Mouse (Mus musculus) midbrain, embryonic 11.5 days (tissue): ENCODE results near the gene Atp6v0e2. TPM values are rescaled to one million over a fixed set of nuclear protein-coding genes. Genes with fewer than 3 reads are reported as not detected.

ENCODE experiments used
- ATAC-seq: fragments of 200-750 bp; cut with Nextera tagmentation; 2 replicates; pipeline ENCODE4 v1.8.0; 2017; ENCODE audit warnings: moderate TSS enrichment, moderate library complexity; ENCODE audit not compliant: low FRiP score
- DNase-seq: peaks from one replicate; pipeline ENCODE4 v3.0.0; 2015; ENCODE audit warnings: low spot score; ENCODE audit errors: missing footprints
- H3K27ac ChIP-seq: fragments of 300-500 bp; sonication (generic); 2 replicates; pipeline ENCODE4 v1.5.1; 2014; ENCODE audit warnings: low read depth, low read length
- H3K27me3 ChIP-seq: fragments of 300-500 bp; sonication (generic); 2 replicates; pipeline ENCODE4 v1.6.1; 2014; ENCODE audit warnings: mild to moderate bottlenecking, low read length, moderate library complexity, mixed read lengths; ENCODE audit not compliant: control insufficient read depth, insufficient read depth
- H3K36me3 ChIP-seq: fragments of 300-500 bp; sonication (generic); 2 replicates; pipeline ENCODE4 v1.6.1; 2014; ENCODE audit warnings: mild to moderate bottlenecking, low read length, moderate library complexity, mixed read lengths; ENCODE audit not compliant: control insufficient read depth, insufficient read depth
- H3K4me1 ChIP-seq: fragments of 300-500 bp; sonication (generic); 2 replicates; pipeline ENCODE4 v1.6.1; 2014; ENCODE audit warnings: low read length; ENCODE audit not compliant: control insufficient read depth, insufficient read depth
- H3K4me2 ChIP-seq: fragments of 300-500 bp; sonication (generic); 2 replicates; pipeline ENCODE4 v1.6.1; 2014; ENCODE audit warnings: mild to moderate bottlenecking, moderate library complexity
- H3K4me3 ChIP-seq: fragments of 300-500 bp; sonication (generic); 2 replicates; pipeline ENCODE4 v1.5.1; 2014; ENCODE audit warnings: low read depth, low read length
- H3K9ac ChIP-seq: fragments of 300-500 bp; sonication (generic); 2 replicates; pipeline ENCODE4 v1.6.1; 2014; ENCODE audit warnings: low read length
- H3K9me3 ChIP-seq: fragments of 300-500 bp; sonication (generic); 2 replicates; pipeline ENCODE4 v1.6.1; 2016; ENCODE audit warnings: low read length; ENCODE audit not compliant: control insufficient read depth
- WGBS: fragments of 180-500 bp; shearing (Covaris S2); extraction: QIAGEN DNeasy Blood & Tissue Kit; methylation state at CpG from one replicate; pipeline ENCODE4 v1.1.7; 2014; 5-methylcytosine and 5-hydroxymethylcytosine counted together
- polyA plus RNA-seq: library from polyadenylated mRNA; unstranded; fragments of >200 nt; fragmentation: Nextera tagmentation; extraction: Ambion mirVana; gene quantifications from 2 replicates; pipeline ENCODE4 v1.2.1, GENCODE M21; 2014

The Atp6v0e2 gene
- polyA plus RNA-seq, 1 experiment from 2014 or later: 71.4 TPM

GRCm38 (mm10) chr6:48566312-48566711 is 28.9 kb downstream of the Atp6v0e2 start:
- DNase-seq (peak; percentile 74), ATAC-seq (no peak)
- Histone ChIP-seq H3K36me3 (peaks cover 4% of the 10 kb centered on the region), H3K9me3 (no peaks in the 10 kb centered on the region), H3K27ac (no peak overlapping the region), H3K4me2 (no peak overlapping the region), H3K4me3 (no peak overlapping the region), H3K9ac (no peak overlapping the region), H3K4me1 (no peaks in the 10 kb centered on the region), H3K27me3 (no peaks in the 10 kb centered on the region)
- 90% methylated on average over 5 of the region's 5 CpGs for WGBS

GRCm38 (mm10) chr6:48568036-48568984 is 30.9 kb downstream of the Atp6v0e2 start:
- H3K27ac ChIP-seq: no peak overlapping the region
- no peak overlapping the region for H3K4me2 ChIP-seq
- H3K36me3 ChIP-seq: peaks cover 4% of the 10 kb centered on the region
- no peaks in the 10 kb centered on the region for H3K4me1 ChIP-seq
- no peak for ATAC-seq
- WGBS: 92% methylated on average over 21 of the region's 21 CpGs
- H3K9ac ChIP-seq: no peak overlapping the region
- no peak overlapping the region for H3K4me3 ChIP-seq
- DNase-seq: no peak
- H3K9me3 ChIP-seq: no peaks in the 10 kb centered on the region
- H3K27me3 ChIP-seq: no peaks in the 10 kb centered on the region

GRCm38 (mm10) chr6:48569065-48569807 is 31.8 kb downstream of the Atp6v0e2 start:
- WGBS: 81% methylated on average over 8 of the region's 8 CpGs
- Histone ChIP-seq H3K4me1 (no peaks in the 10 kb centered on the region), H3K36me3 (peaks cover under 1% of the 10 kb centered on the region; the same call in 1 of the 2 replicates), H3K9me3 (no peaks in the 10 kb centered on the region), H3K9ac (no peak overlapping the region), H3K27ac (no peak overlapping the region), H3K4me3 (no peak overlapping the region), H3K27me3 (no peaks in the 10 kb centered on the region), H3K4me2 (no peak overlapping the region)
- ATAC-seq: no peak
- DNase-seq: no peak

GRCm38 (mm10) chr6:48572014-48572413 is 34.6 kb downstream of the Atp6v0e2 start:
- H3K4me1 ChIP-seq: no peaks in the 10 kb centered on the region
- no peak overlapping the region for H3K4me2 ChIP-seq
- no peak for DNase-seq
- H3K27me3 ChIP-seq: no peaks in the 10 kb centered on the region
- H3K9ac ChIP-seq: no peak overlapping the region
- no peak overlapping the region for H3K27ac ChIP-seq
- H3K36me3 ChIP-seq: no peaks in the 10 kb centered on the region
- H3K9me3 ChIP-seq: no peaks in the 10 kb centered on the region
- H3K4me3 ChIP-seq: no peak overlapping the region
- no peak for ATAC-seq
- WGBS: 92% methylated on average over 5 of the region's 5 CpGs

GRCm38 (mm10) chr6:48572572-48573061 is 35.2 kb downstream of the Atp6v0e2 start, which contains the start of gene Rarres2:
Rarres2 (minus strand) TSS chr6:48572789.
- no peak within 1 kb of the TSS for H3K9ac ChIP-seq
- DNase-seq: peak; percentile 59
- no peak within 1 kb of the TSS for H3K27ac ChIP-seq
- H3K27me3 ChIP-seq: no peaks in the 10 kb centered on the region
- no peaks in the 10 kb centered on the region for H3K4me1 ChIP-seq
- H3K4me3 ChIP-seq: no peak within 1 kb of the TSS
- whole genome bisulfite sequencing: 51% methylated on average over 6 of the region's 6 CpGs
- H3K4me2 ChIP-seq: no peak within 1 kb of the TSS
- no peaks in the 10 kb centered on the region for H3K9me3 ChIP-seq
- H3K36me3 ChIP-seq: no peaks in the 10 kb centered on the region
- ATAC-seq: no peak

- ATAC-seq (no peak), DNase-seq (peak; percentile 45)
- Histone ChIP-seq H3K9me3 (no peaks in the 10 kb centered on the region), H3K4me1 (no peaks in the 10 kb centered on the region), H3K27ac (no peak overlapping the region), H3K4me3 (no peak overlapping the region), H3K9ac (no peak overlapping the region), H3K4me2 (no peak overlapping the region), H3K36me3 (no peaks in the 10 kb centered on the region), H3K27me3 (no peaks in the 10 kb centered on the region)
- WGBS: 74% methylated on average over 10 of the region's 10 CpGs
Measured at GRCm38 (mm10) chr6:48573280-48573679, 35.9 kb downstream of the Atp6v0e2 start.

- no peaks in the 10 kb centered on the region for H3K36me3 ChIP-seq
- no peaks in the 10 kb centered on the region for H3K27me3 ChIP-seq
- H3K4me3 ChIP-seq: no peak overlapping the region
- no peaks in the 10 kb centered on the region for H3K9me3 ChIP-seq
- no peak overlapping the region for H3K4me2 ChIP-seq
- ATAC-seq (no peak), DNase-seq (peak; percentile 57)
- H3K4me1 ChIP-seq: no peaks in the 10 kb centered on the region
- no peak overlapping the region for H3K27ac ChIP-seq
- WGBS: 85% methylated on average over 3 of the region's 3 CpGs
- no peak overlapping the region for H3K9ac ChIP-seq
Measured at GRCm38 (mm10) chr6:48573981-48574380, 36.6 kb downstream of the Atp6v0e2 start.

- Histone ChIP-seq H3K9ac (no peak overlapping the region), H3K36me3 (no peaks in the 10 kb centered on the region), H3K27me3 (no peaks in the 10 kb centered on the region), H3K4me1 (no peaks in the 10 kb centered on the region), H3K9me3 (no peaks in the 10 kb centered on the region), H3K4me3 (no peak overlapping the region), H3K4me2 (no peak overlapping the region), H3K27ac (no peak overlapping the region)
- no peak for ATAC-seq
- no peak for DNase-seq
- WGBS: 70% methylated on average over 5 of the region's 5 CpGs
Measured at GRCm38 (mm10) chr6:48578736-48579135, 41.3 kb downstream of the Atp6v0e2 start.

GRCm38 (mm10) chr6:48579215-48579648 is 41.8 kb downstream of the Atp6v0e2 start:
- WGBS: 51% methylated on average over 5 of the region's 5 CpGs
- no peaks in the 10 kb centered on the region for H3K27me3 ChIP-seq
- H3K4me2 ChIP-seq: no peak overlapping the region
- H3K27ac ChIP-seq: no peak overlapping the region
- ATAC-seq: no peak
- DNase-seq: peak; percentile 49
- no peak overlapping the region for H3K4me3 ChIP-seq
- no peak overlapping the region for H3K9ac ChIP-seq
- H3K4me1 ChIP-seq: no peaks in the 10 kb centered on the region
- H3K36me3 ChIP-seq: no peaks in the 10 kb centered on the region
- H3K9me3 ChIP-seq: no peaks in the 10 kb centered on the region
